Mouse (Mus musculus) kidney, postnatal 0 days (tissue): ENCODE data around the gene Naa20. TPM values are rescaled to one million over a fixed set of nuclear protein-coding genes. Genes with fewer than 3 reads are reported as not detected.
"Not testable (repeated sequence)": the region's sequence is repeated elsewhere in the genome, so short reads cannot be mapped to it uniquely, and the experiment has no call there.

Experiments used
- ATAC-seq: fragments of 200-750 bp; cut with Nextera tagmentation; replicated peaks from 2 replicates; pipeline ENCODE4 v1.8.0; 2017; ENCODE audit warnings: low read depth, moderate number of reproducible peaks, moderate TSS enrichment, moderate library complexity; ENCODE audit not compliant: low FRiP score
- DNase-seq: peaks from one replicate; pipeline ENCODE4 v3.0.0-alpha.2; 2016; ENCODE audit warnings: low spot score
- H3K27ac ChIP-seq: fragments of 300-500 bp; sonication (generic); 2 replicates; pipeline ENCODE4 v1.5.1; 2014; ENCODE audit warnings: mild to moderate bottlenecking
- H3K27me3 ChIP-seq: fragments of 300-500 bp; sonication (generic); 2 replicates; pipeline ENCODE4 v1.6.1; 2014; ENCODE audit warnings: low read length, mixed read lengths; ENCODE audit not compliant: insufficient read depth
- H3K36me3 ChIP-seq: fragments of 300-500 bp; sonication (generic); 2 replicates; pipeline ENCODE4 v1.6.1; 2014; ENCODE audit warnings: low read length, mixed read lengths; ENCODE audit not compliant: insufficient read depth
- H3K4me1 ChIP-seq: fragments of 300-500 bp; sonication (generic); replicated peaks from 2 replicates; pipeline ENCODE4 v1.6.1; 2014; ENCODE audit warnings: antibody characterized with exemption, low read length, mixed read lengths; ENCODE audit not compliant: insufficient read depth
- H3K4me2 ChIP-seq: fragments of 300-500 bp; sonication (generic); 2 replicates; pipeline ENCODE4 v1.6.1; 2014; ENCODE audit warnings: mild to moderate bottlenecking, low read length, moderate library complexity, mixed read lengths
- H3K4me3 ChIP-seq: fragments of 300-500 bp; sonication (generic); replicated peaks from 2 replicates; pipeline ENCODE4 v1.5.1; 2014; ENCODE audit warnings: low read depth, low read length
- H3K9ac ChIP-seq: fragments of 300-500 bp; sonication (generic); 2 replicates; pipeline ENCODE4 v1.6.1; 2014; ENCODE audit warnings: low read depth, low read length
- H3K9me3 ChIP-seq: fragments of 300-500 bp; sonication (generic); replicated peaks from 2 replicates; pipeline ENCODE4 v1.6.1; 2016; ENCODE audit warnings: low read length, inconsistent platforms, mixed read lengths
- CTCF ChIP-seq: IDR thresholded peaks from 2 replicates; pipeline ENCODE4 v1.5.1; 2016; ENCODE audit warnings: antibody characterized with exemption, low read depth, mild to moderate bottlenecking, moderate library complexity
- WGBS: fragments of 180-500 bp; shearing (Covaris S2); extraction: QIAGEN DNeasy Blood & Tissue Kit; methylation state at CpG from one replicate; pipeline ENCODE4 v1.1.7; 2014; 5-methylcytosine and 5-hydroxymethylcytosine counted together
- polyA plus RNA-seq: library from polyadenylated mRNA; unstranded; fragments of >200 nt; fragmentation: Nextera tagmentation; extraction: Ambion mirVana; gene quantifications from 2 replicates; pipeline ENCODE4 v1.2.1, GENCODE M21; 2015

The Naa20 gene
- polyA plus RNA-seq, 1 experiment from 2014 or later: 212 TPM

DNA sequence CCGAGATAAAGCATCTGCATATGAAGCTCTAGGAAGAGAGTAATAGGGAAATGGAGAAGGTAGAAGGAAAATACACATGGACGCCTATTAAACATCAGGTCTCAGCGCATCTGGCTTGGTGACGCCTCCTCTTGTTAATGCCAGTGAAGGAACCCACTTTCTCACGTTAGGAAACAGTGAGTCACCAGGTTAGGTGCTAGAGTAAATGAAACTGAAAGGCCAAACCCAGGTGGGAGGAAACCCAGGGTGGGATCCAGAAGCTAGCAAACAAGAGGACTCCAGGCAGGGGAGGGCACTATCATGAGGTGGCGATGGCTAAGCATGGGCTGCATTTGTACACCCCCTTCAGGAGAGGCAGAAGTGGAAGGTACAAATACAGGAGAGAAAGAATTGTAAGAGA is 3.3 kb downstream of the Naa20 start:
- no peak for TF ChIP-seq CTCF
- H3K4me2 ChIP-seq: 0 out of 2 replicates have a peak overlapping the region, but pooled peaks have one; percentile 64
- WGBS: 75% methylated on average over 6 of the region's 6 CpGs
- H3K36me3 ChIP-seq: no peaks in the 10 kb centered on the region
- H3K9ac ChIP-seq: no peak overlapping the region
- no peaks in the 10 kb centered on the region for H3K9me3 ChIP-seq
- DNase-seq (no peak), ATAC-seq (no peak)
- peaks cover 14% of the 10 kb centered on the region for H3K4me1 ChIP-seq
- no peaks in the 10 kb centered on the region for H3K27me3 ChIP-seq
- H3K4me3 ChIP-seq: no peak overlapping the region
- no peak overlapping the region for H3K27ac ChIP-seq

GRCm38 (mm10) chr2:145905884-145906283 is 4.0 kb downstream of the Naa20 start:
- not testable (repeated sequence) for H3K4me2 ChIP-seq, H3K9ac ChIP-seq, H3K9me3 ChIP-seq, DNase-seq, H3K36me3 ChIP-seq, H3K27ac ChIP-seq, H3K4me3 ChIP-seq, H3K27me3 ChIP-seq, ATAC-seq
- TF ChIP-seq CTCF: peak; percentile 54
- 52% methylated on average over 4 of the region's 4 CpGs for WGBS
- peaks cover 14% of the 10 kb centered on the region for H3K4me1 ChIP-seq

GRCm38 (mm10) chr2:145920941-145921650 is 19.2 kb downstream of the Naa20 start:
- 84% methylated on average over 8 of the region's 8 CpGs for WGBS
- DNase-seq (no peak), ATAC-seq (no peak; the same call in 1 of the 2 replicates)
- Histone ChIP-seq H3K9me3 (no peaks in the 10 kb centered on the region), H3K4me3 (no peak overlapping the region), H3K4me1 (no peaks in the 10 kb centered on the region), H3K4me2 (no peak overlapping the region), H3K27me3 (no peaks in the 10 kb centered on the region), H3K27ac (no peak overlapping the region), H3K9ac (no peak overlapping the region), H3K36me3 (peaks cover 63% of the 10 kb centered on the region)
- peak; percentile 39; the same call in 1 of the 2 replicates for TF ChIP-seq CTCF

DNA sequence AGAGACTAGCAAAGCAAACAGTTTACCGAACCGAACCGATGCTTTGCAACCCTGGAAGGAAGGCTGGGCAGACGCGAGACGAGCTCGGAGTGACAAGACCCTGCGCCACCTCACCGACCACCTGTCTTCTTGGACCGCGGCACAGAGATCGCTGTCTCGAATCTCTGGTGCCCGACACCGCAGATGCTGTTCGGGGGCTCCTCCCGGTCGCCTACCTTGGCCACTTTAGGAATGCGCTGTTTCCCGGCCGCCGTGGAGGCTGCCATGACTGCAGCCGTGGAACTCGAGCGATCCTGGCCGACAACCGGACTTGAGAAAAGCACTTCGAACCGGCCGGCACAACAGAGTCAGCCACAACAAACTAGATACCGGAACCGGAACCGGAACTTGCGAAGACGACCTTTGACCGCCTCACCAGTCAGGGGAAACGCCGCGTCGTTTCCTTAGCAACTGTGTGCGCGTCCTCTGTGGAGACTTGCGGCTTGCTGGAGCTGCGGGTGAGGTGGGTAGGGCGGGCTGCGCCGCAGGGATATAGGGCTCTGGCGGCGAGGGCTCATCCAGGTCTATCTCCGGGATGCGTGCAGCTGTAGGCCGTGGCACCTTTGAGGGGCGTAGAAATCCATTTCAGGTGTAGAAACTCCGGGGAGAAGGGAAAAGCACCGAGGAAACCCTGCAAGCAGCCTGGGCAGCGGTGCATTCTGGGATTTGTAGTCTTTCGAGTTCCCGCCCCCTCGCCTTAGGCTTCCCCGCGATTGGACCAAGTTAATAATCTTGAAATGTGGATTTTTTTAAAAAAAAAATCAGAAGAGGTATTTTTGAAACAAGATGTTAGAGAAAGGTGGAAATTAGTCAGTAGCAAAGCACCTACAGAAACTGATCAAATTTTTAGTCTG is 32.7 kb downstream of the Naa20 start, which contains the start of the genes Cfap61 and Crnkl1:
Gene Cfap61 (plus strand): TSS at position 446 of the 893 bp plus-strand sequence.
Gene Crnkl1 (minus strand): TSS at position 676 of the 893 bp plus-strand sequence.
- TF ChIP-seq CTCF: no peak
- ATAC-seq: peak; percentile 99
- 0 out of 2 replicates have a peak within 1 kb of the TSS, but pooled peaks have one; percentile 27 for H3K27ac ChIP-seq
- under 1% methylated on average over 61 of the region's 61 CpGs for WGBS
- peak; percentile 96 for DNase-seq
- peak within 1 kb of the TSS; percentile 74 for H3K9ac ChIP-seq
- peak within 1 kb of the TSS; percentile 87 for H3K4me2 ChIP-seq
- peak within 1 kb of the TSS; percentile 82 for H3K4me3 ChIP-seq
- no peaks in the 10 kb centered on the region for H3K27me3 ChIP-seq
- no peaks in the 10 kb centered on the region; the same call in 1 of the 2 replicates for H3K36me3 ChIP-seq
- H3K9me3 ChIP-seq: no peaks in the 10 kb centered on the region
- H3K4me1 ChIP-seq: no peaks in the 10 kb centered on the region

DNA sequence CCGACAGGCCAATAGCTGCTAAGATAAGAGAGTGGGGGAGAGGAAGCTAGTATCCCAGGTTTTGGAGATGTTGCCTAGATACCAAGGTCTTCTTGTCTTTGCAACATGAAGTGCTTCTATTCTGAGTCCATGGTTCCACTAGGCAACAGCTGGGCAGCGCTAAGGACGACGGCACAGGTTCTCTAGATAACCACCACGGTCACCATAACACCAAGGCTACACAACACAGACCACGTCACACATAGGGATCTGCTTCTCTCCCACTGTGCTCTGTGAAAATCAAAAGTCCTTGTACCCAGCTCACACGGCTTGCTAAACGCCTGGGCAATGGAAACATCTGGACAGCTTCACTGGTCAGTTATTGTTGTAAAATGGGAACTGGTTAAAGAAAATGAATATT is 35.1 kb downstream of the Naa20 start:
- no peaks in the 10 kb centered on the region for H3K27me3 ChIP-seq
- no peaks in the 10 kb centered on the region for H3K36me3 ChIP-seq
- no peaks in the 10 kb centered on the region for H3K4me1 ChIP-seq
- no peak overlapping the region for H3K4me2 ChIP-seq
- ATAC-seq (no peak), DNase-seq (no peak)
- no peak overlapping the region for H3K27ac ChIP-seq
- H3K9ac ChIP-seq: no peak overlapping the region
- H3K9me3 ChIP-seq: no peaks in the 10 kb centered on the region
- TF ChIP-seq CTCF: no peak
- WGBS: 83% methylated on average over 8 of the region's 8 CpGs
- no peak overlapping the region for H3K4me3 ChIP-seq

GRCm38 (mm10) chr2:145941403-145941802 is 39.5 kb downstream of the Naa20 start:
- no peak overlapping the region for H3K9ac ChIP-seq
- no peaks in the 10 kb centered on the region for H3K36me3 ChIP-seq
- DNase-seq (no peak), ATAC-seq (no peak)
- H3K27ac ChIP-seq: no peak overlapping the region
- 56% methylated on average over 3 of the region's 3 CpGs for WGBS
- H3K9me3 ChIP-seq: no peaks in the 10 kb centered on the region
- no peaks in the 10 kb centered on the region for H3K27me3 ChIP-seq
- no peaks in the 10 kb centered on the region for H3K4me1 ChIP-seq
- H3K4me2 ChIP-seq: no peak overlapping the region
- TF ChIP-seq CTCF: no peak
- no peak overlapping the region for H3K4me3 ChIP-seq
